Mouse (Mus musculus) stomach, postnatal 0 days (tissue): ENCODE measurements around the gene Atl3.

Experiments used
- CTCF ChIP-seq: IDR thresholded peaks from 2 replicates; pipeline ENCODE4 v1.5.1; 2016; ENCODE audit warnings: antibody characterized with exemption, low read depth, mild to moderate bottlenecking, moderate library complexity
- EP300 ChIP-seq: optimal IDR thresholded peaks from 2 replicates; pipeline ENCODE3; 2016; ENCODE audit warnings: antibody characterized with exemption

DNA sequence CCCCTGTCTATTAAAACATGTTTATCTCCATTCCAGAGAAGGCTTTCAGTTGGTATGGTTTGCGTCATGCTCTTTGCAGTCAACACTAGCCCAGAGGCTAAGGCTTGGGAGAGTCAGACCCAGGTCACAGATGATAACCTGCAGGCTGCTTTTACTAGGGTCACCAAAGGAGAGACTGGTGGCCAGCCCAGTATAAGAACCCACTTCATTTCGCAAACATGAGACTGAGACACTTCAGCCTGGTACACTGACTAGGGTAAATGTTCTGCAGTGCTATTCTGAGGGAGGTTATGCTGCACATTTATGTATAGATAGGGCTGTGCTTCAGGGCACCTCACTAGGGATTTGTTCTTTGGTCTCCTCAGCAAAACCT is 58.4 kb downstream of the Atl3 start:
- no peak for TF ChIP-seq CTCF
- no peak for TF ChIP-seq EP300
